Mouse (Mus musculus) effector memory CD4-positive, alpha-beta T cell, adult 5 months (primary cell): ENCODE results near the gene Tbrg1. TPM values are rescaled to one million over a fixed set of nuclear protein-coding genes. Genes with fewer than 3 reads are reported as not detected.

Source experiments
- polyA plus RNA-seq: library from polyadenylated mRNA; unstranded; fragments of 100-300 nt; shearing (Covaris generic); gene quantifications from one replicate; pipeline ENCODE4 v1.2.1, GENCODE M21; 2017

The Tbrg1 gene
- polyA plus RNA-seq = 127 TPM

DNA sequence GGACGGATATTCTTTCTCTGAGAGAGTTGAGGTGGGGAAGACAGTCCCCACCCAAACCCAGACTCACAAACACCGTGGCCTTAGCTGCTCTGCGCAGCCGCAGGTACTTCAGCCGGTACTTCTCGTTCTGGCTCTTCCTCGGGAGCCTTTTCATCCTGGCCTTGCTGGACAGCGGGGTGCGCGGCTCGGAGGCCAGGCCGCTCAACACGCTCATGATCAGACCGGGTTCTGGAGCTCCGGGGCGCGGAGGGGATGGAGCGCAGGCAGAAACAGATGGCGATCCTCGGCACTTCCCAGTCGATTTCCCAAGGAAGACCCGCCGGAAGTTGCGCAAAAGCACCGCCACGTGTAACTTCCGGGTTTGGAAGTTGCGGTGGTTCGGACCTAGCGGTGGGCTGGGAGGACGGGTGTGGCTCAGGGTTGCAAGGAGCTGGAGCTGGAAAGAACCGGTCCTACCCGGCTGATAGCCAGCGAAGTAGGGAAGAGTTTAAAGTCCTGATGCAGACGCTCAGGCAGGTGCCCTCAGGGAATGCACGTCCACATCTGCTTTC, at the start of gene Tbrg1:
Gene Tbrg1 (minus strand): TSS at position 382 of the 551 bp plus-strand sequence.

DNA sequence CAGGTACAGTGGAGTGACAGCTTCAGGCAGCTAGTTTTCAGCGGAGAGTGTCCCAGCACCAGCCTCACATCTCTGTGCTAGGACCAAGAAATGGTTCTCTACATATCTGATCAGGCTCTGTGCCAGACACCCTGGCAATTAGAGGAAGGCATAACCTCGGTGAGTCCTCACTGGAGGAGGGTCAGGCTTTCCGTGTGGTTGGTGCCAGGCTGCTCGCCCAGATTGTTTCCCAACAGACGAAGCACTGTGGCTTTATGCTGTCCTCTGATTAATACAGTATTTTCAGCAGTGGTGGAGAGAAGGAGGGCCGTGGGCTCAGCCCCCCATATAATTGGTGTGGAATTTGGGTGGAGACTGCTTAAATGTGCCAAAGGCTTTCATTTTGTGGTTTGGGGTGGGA, 12.0 kb upstream of the Tbrg1 start, which contains the start of gene Panx3:
Gene Panx3 (minus strand): TSS at position 121 of the 400 bp plus-strand sequence.

DNA sequence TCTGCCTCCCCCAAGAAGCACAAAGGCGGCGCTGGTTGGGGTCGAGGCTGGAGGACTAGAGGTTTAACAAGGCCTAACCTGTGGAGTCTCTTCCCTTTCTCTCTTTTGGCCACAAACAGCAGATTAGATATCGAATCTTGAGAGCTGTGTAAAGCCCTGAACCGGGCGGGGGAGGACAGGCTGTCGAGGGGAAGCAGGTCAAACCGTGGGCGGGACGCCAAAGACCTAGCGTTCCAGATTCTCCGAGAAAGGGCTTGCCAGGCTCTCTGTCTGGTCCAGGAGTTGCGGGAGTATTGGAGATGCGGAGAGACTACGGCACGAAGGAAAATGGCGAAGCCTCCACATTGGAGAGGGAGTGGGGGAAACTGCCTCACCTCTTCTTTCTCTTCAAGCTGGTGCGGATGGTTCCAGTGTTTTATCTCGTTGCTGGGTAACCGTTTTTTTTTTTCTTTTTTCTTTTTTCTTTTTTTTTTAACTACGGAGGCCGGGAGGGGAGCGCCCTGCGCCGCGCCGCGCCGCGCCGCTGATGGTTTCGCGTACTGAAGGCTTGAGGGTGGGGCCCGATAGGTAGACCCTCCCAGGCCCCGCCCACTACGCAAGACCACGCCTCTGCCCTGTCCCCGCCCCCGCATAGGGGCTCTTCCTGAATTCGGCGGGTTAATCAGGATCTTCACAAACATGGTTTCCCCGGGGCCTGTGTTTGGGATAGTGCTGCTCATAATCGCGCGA, 43.8 kb downstream of the Tbrg1 start, which contains the start of gene Spa17:
Gene Spa17 (minus strand): TSS at position 541 of the 729 bp plus-strand sequence.

Other genes with a start within 250 kb of the Tbrg1 start
- gene Robo3, start 224.1 kb downstream of the Tbrg1 start, polyA plus RNA-seq = not detected
- 40.0 TPM for gene Msantd2, start 168.0 kb downstream of the Tbrg1 start, polyA plus RNA-seq
- gene Esam, start 129.2 kb downstream of the Tbrg1 start, polyA plus RNA-seq = not detected
- not detected for gene Vsig2, start 118.1 kb downstream of the Tbrg1 start, polyA plus RNA-seq
- gene Nrgn, start 104.4 kb downstream of the Tbrg1 start, polyA plus RNA-seq = 1.8 TPM
- 11.9 TPM for gene Siae, start 101.6 kb downstream of the Tbrg1 start, polyA plus RNA-seq
- 0.95 TPM for gene Spa17, start 43.6 kb downstream of the Tbrg1 start, polyA plus RNA-seq
- gene Panx3, start 11.9 kb upstream of the Tbrg1 start, polyA plus RNA-seq = not detected
- gene Olfr160, start 58.9 kb upstream of the Tbrg1 start, polyA plus RNA-seq = 0.17 TPM
- gene Olfr874, start 87.8 kb upstream of the Tbrg1 start, polyA plus RNA-seq = not detected
- not detected for gene Olfr875, start 114.5 kb upstream of the Tbrg1 start, polyA plus RNA-seq
- not detected for gene Olfr876, start 145.7 kb upstream of the Tbrg1 start, polyA plus RNA-seq
- 0.14 TPM for gene Olfr877, start 197.0 kb upstream of the Tbrg1 start, polyA plus RNA-seq
- 0.05 TPM for gene Olfr145, start 239.4 kb upstream of the Tbrg1 start, polyA plus RNA-seq